Mouse (Mus musculus) limb, embryonic 10.5 days (tissue): ENCODE data around the gene Nrxn2. TPM values are rescaled to one million over a fixed set of nuclear protein-coding genes. Genes with fewer than 3 reads are reported as not detected.

Experiments used
- DNase-seq: peaks from one replicate; pipeline ENCODE4 v3.0.0-alpha.2; 2017; ENCODE audit warnings: low spot score
- H3K27ac ChIP-seq: fragments of 300-500 bp; sonication (generic); 2 replicates; pipeline ENCODE4 v1.5.1; 2016; ENCODE audit warnings: mild to moderate bottlenecking
- H3K27me3 ChIP-seq: fragments of 300-500 bp; sonication (generic); 2 replicates; pipeline ENCODE4 v1.6.1; 2016; ENCODE audit warnings: low read depth, mild to moderate bottlenecking; ENCODE audit not compliant: poor library complexity, severe bottlenecking
- H3K36me3 ChIP-seq: fragments of 300-500 bp; sonication (generic); 2 replicates; pipeline ENCODE4 v1.6.1; 2016; ENCODE audit warnings: mild to moderate bottlenecking, moderate library complexity
- H3K4me1 ChIP-seq: fragments of 300-500 bp; sonication (generic); 2 replicates; pipeline ENCODE4 v1.6.1; 2016
- H3K4me3 ChIP-seq: fragments of 300-500 bp; sonication (generic); 2 replicates; pipeline ENCODE4 v1.5.1; 2016; ENCODE audit warnings: mild to moderate bottlenecking, moderate library complexity
- H3K9me3 ChIP-seq: fragments of 300-500 bp; sonication (generic); replicated peaks from 2 replicates; pipeline ENCODE4 v1.6.1; 2016; ENCODE audit warnings: mild to moderate bottlenecking
- WGBS: fragments of 180-500 bp; shearing (Covaris S2); methylation state at CpG from one replicate; pipeline ENCODE4 v1.1.7; 2016; 5-methylcytosine and 5-hydroxymethylcytosine counted together
- polyA plus RNA-seq: library from polyadenylated mRNA; unstranded; fragments of >200 nt; fragmentation: Nextera tagmentation; extraction: Ambion mirVana; gene quantifications from 2 replicates; pipeline ENCODE4 v1.2.1, GENCODE M21; 2016

Nrxn2 gene
- polyA plus RNA-seq, 1 experiment from 2014 or later: 1.5 TPM

- Histone ChIP-seq H3K27ac (no peak overlapping the region), H3K36me3 (no peaks in the 10 kb centered on the region), H3K9me3 (no peaks in the 10 kb centered on the region), H3K4me3 (no peak overlapping the region; the same call in 1 of the 2 replicates), H3K4me1 (peaks cover 46% of the 10 kb centered on the region), H3K27me3 (peaks cover 66% of the 10 kb centered on the region)
- no peak for DNase-seq
- 80% methylated on average over 22 of the region's 22 CpGs for WGBS
These were observed 20.8 kb upstream of the Nrxn2 start for GRCm38 (mm10) chr19:6397582-6398249.

- no peaks in the 10 kb centered on the region for H3K9me3 ChIP-seq
- no peaks in the 10 kb centered on the region for H3K36me3 ChIP-seq
- peak overlapping the region; percentile 77; the same call in 1 of the 2 replicates for H3K27ac ChIP-seq
- peak overlapping the region; percentile 74 for H3K4me3 ChIP-seq
- peaks cover 56% of the 10 kb centered on the region for H3K4me1 ChIP-seq
- peak; percentile 59 for DNase-seq
- H3K27me3 ChIP-seq: peaks cover 75% of the 10 kb centered on the region
- 1% methylated on average over 39 of the region's 39 CpGs for WGBS
These were observed 19.9 kb upstream of the Nrxn2 start for GRCm38 (mm10) chr19:6398447-6399284.

GRCm38 (mm10) chr19:6399285-6400095 is 19.0 kb upstream of the Nrxn2 start, which contains the start of gene Rasgrp2:
Gene Rasgrp2 (plus strand): TSS chr19:6399340.
- Histone ChIP-seq H3K36me3 (no peaks in the 10 kb centered on the region), H3K4me3 (peak within 1 kb of the TSS; percentile 74), H3K27ac (peak within 1 kb of the TSS; percentile 77), H3K9me3 (no peaks in the 10 kb centered on the region), H3K4me1 (peaks cover 58% of the 10 kb centered on the region), H3K27me3 (peaks cover 83% of the 10 kb centered on the region)
- DNase-seq: peak; percentile 51
- WGBS: 1% methylated on average over 85 of the region's 87 CpGs

GRCm38 (mm10) chr19:6400096-6401086 is 18.1 kb upstream of the Nrxn2 start:
- no peak for DNase-seq
- no peaks in the 10 kb centered on the region for H3K9me3 ChIP-seq
- no peaks in the 10 kb centered on the region for H3K36me3 ChIP-seq
- H3K27ac ChIP-seq: peak overlapping the region; percentile 77
- H3K4me3 ChIP-seq: peak overlapping the region; percentile 74
- H3K27me3 ChIP-seq: peaks cover 88% of the 10 kb centered on the region
- WGBS: 3% methylated on average over 29 of the region's 29 CpGs
- peaks cover 58% of the 10 kb centered on the region for H3K4me1 ChIP-seq

GRCm38 (mm10) chr19:6401131-6401815 is 17.3 kb upstream of the Nrxn2 start:
- Histone ChIP-seq H3K9me3 (no peaks in the 10 kb centered on the region), H3K4me1 (peaks cover 58% of the 10 kb centered on the region), H3K27me3 (peaks cover 86% of the 10 kb centered on the region), H3K36me3 (no peaks in the 10 kb centered on the region), H3K4me3 (peak overlapping the region; percentile 45), H3K27ac (0 out of 2 replicates have a peak overlapping the region, but pooled peaks have one; percentile 20)
- DNase-seq: peak; percentile 82
- under 1% methylated on average over 32 of the region's 32 CpGs for WGBS

- peak overlapping the region; percentile 45 for H3K4me3 ChIP-seq
- H3K27me3 ChIP-seq: peaks cover 80% of the 10 kb centered on the region
- H3K4me1 ChIP-seq: peaks cover 58% of the 10 kb centered on the region
- DNase-seq: no peak
- H3K9me3 ChIP-seq: no peaks in the 10 kb centered on the region
- H3K36me3 ChIP-seq: no peaks in the 10 kb centered on the region
- 5% methylated on average over 9 of the region's 9 CpGs for WGBS
- no peak overlapping the region for H3K27ac ChIP-seq
These were observed 16.6 kb upstream of the Nrxn2 start for GRCm38 (mm10) chr19:6401951-6402350.

GRCm38 (mm10) chr19:6403869-6404268 is 14.7 kb upstream of the Nrxn2 start:
- Histone ChIP-seq H3K27me3 (peaks cover 69% of the 10 kb centered on the region), H3K9me3 (no peaks in the 10 kb centered on the region), H3K4me3 (no peak overlapping the region), H3K36me3 (no peaks in the 10 kb centered on the region), H3K4me1 (peaks cover 56% of the 10 kb centered on the region), H3K27ac (no peak overlapping the region)
- WGBS: 88% methylated on average over 10 of the region's 10 CpGs
- no peak for DNase-seq

- 83% methylated on average over 10 of the region's 10 CpGs for WGBS
- no peak overlapping the region for H3K27ac ChIP-seq
- H3K36me3 ChIP-seq: no peaks in the 10 kb centered on the region
- no peak overlapping the region for H3K4me3 ChIP-seq
- DNase-seq: no peak
- H3K9me3 ChIP-seq: no peaks in the 10 kb centered on the region
- peaks cover 54% of the 10 kb centered on the region for H3K27me3 ChIP-seq
- H3K4me1 ChIP-seq: peaks cover 40% of the 10 kb centered on the region
These were observed 13.1 kb upstream of the Nrxn2 start for GRCm38 (mm10) chr19:6405433-6405832.

GRCm38 (mm10) chr19:6407109-6407508 is 11.4 kb upstream of the Nrxn2 start:
- 84% methylated on average over 8 of the region's 8 CpGs for WGBS
- Histone ChIP-seq H3K9me3 (no peaks in the 10 kb centered on the region), H3K27ac (no peak overlapping the region), H3K36me3 (no peaks in the 10 kb centered on the region), H3K4me3 (no peak overlapping the region), H3K4me1 (peaks cover 25% of the 10 kb centered on the region), H3K27me3 (peaks cover 37% of the 10 kb centered on the region)
- no peak for DNase-seq

- peaks cover 22% of the 10 kb centered on the region for H3K4me1 ChIP-seq
- no peaks in the 10 kb centered on the region for H3K9me3 ChIP-seq
- peaks cover 35% of the 10 kb centered on the region for H3K27me3 ChIP-seq
- 56% methylated on average over 16 of the region's 16 CpGs for WGBS
- no peak overlapping the region for H3K4me3 ChIP-seq
- no peak for DNase-seq
- H3K27ac ChIP-seq: no peak overlapping the region
- no peaks in the 10 kb centered on the region for H3K36me3 ChIP-seq
These were observed 10.6 kb upstream of the Nrxn2 start for GRCm38 (mm10) chr19:6407816-6408510.

- Histone ChIP-seq H3K36me3 (no peaks in the 10 kb centered on the region), H3K9me3 (no peaks in the 10 kb centered on the region), H3K4me3 (no peak overlapping the region), H3K27me3 (peaks cover 36% of the 10 kb centered on the region), H3K4me1 (peaks cover 17% of the 10 kb centered on the region), H3K27ac (no peak overlapping the region)
- DNase-seq: no peak
- 81% methylated on average over 8 of the region's 8 CpGs for WGBS
These were observed 9.8 kb upstream of the Nrxn2 start for GRCm38 (mm10) chr19:6408749-6409148.
